In genomic region chr1:22270131-22270530, GRCm38 (mm10) we compare ENCODE assay signal across 24 mouse cellular contexts.
"Had no signal": no experiment of that assay in that cellular context is flagged by ENCODE, and none has a peak within 500 bp of the region (broad histone marks: within the 10 kb centered on the region; RNA-seq: fewer than 3 reads in every experiment).

No protein-coding gene starts in this region.

- DNase-seq: cerebellum, adult 8-10 months; cerebellum, adult 9-11 months; cerebellum, postnatal 25 days; cerebellum, postnatal 36 days; embryo, embryonic 11 days; forebrain, postnatal 0 days; gastrocnemius, adult 2 months; gastrocnemius, postnatal 10 days; gastrocnemius, postnatal 14 days; gastrocnemius, postnatal 25 days; gastrocnemius, postnatal 36 days; heart, adult 11 months; heart, adult 18-20 months; heart, adult 2 months had no signal

- H3K4me3 ChIP-seq: embryonic facial prominence, embryonic 10.5 days; embryonic facial prominence, embryonic 12.5 days; embryonic facial prominence, embryonic 13.5 days; embryonic facial prominence, embryonic 15.5 days; erythroblast, embryonic 14.5 days; forebrain, embryonic 10.5 days; forebrain, embryonic 12.5 days; forebrain, embryonic 13.5 days; forebrain, embryonic 15.5 days; gastrocnemius, adult 2 months; heart, adult 2 months; heart, embryonic 10.5 days had no signal

- H3K27ac ChIP-seq: embryonic facial prominence, embryonic 10.5 days; embryonic facial prominence, embryonic 12.5 days; embryonic facial prominence, embryonic 13.5 days; embryonic facial prominence, embryonic 15.5 days; forebrain, embryonic 10.5 days; forebrain, embryonic 12.5 days; forebrain, embryonic 13.5 days; forebrain, embryonic 15.5 days; gastrocnemius, adult 2 months; heart, adult 2 months; heart, embryonic 10.5 days had no signal
